Mouse (Mus musculus): ENCODE data around the gene Btg4. TPM values are rescaled to one million over a fixed set of nuclear protein-coding genes. Genes with fewer than 3 reads are reported as not detected.

The Btg4 gene
- polyA plus RNA-seq, 1 experiment from 2014 or later: not detected

DNA sequence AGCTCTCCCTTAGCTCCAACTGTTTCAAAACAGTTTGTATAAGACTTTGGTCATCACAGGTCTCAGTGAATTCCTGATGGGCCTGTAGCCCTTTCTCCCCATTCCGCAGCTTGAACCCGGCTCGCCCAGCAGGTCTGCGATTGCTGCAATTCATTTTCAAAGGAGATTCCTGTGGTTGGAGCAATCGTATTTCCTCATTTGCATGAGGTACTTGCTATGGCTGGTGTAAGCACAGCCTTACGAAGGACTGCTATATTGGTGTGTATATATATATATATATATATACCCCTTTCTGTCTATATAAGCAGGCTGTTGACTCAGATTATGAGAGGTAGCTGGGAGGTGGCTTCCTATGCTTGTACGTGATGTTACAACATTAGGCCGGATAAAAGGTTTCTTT, 28.4 kb upstream of the Btg4 start:
- H3K9ac ChIP-seq (ENCODE audit: low read depth, low read length): no peak overlapping the region
- no peak overlapping the region for H3K4me2 ChIP-seq (replicated peaks; ENCODE audit: low read depth, low read length)
- ATAC-seq (ENCODE audit: low FRiP score, low TSS enrichment): no peak
- no peak overlapping the region for H3K4me3 ChIP-seq (ENCODE audit: low read length)
- H3K36me3 ChIP-seq (ENCODE audit: control insufficient read depth, insufficient read depth, low read length): no peaks in the 10 kb centered on the region
- H3K9me3 ChIP-seq (ENCODE audit: control insufficient read depth, low read length): no peaks in the 10 kb centered on the region
- WGBS: 57% methylated on average over 8 of the region's 8 CpGs
- no peaks in the 10 kb centered on the region for H3K27me3 ChIP-seq (ENCODE audit: control insufficient read depth, insufficient read depth, low read length)
- no peaks in the 10 kb centered on the region for H3K4me1 ChIP-seq (ENCODE audit: control insufficient read depth, insufficient read depth, low read length)
- no peak overlapping the region for H3K27ac ChIP-seq (ENCODE audit: low read depth, low read length)

DNA sequence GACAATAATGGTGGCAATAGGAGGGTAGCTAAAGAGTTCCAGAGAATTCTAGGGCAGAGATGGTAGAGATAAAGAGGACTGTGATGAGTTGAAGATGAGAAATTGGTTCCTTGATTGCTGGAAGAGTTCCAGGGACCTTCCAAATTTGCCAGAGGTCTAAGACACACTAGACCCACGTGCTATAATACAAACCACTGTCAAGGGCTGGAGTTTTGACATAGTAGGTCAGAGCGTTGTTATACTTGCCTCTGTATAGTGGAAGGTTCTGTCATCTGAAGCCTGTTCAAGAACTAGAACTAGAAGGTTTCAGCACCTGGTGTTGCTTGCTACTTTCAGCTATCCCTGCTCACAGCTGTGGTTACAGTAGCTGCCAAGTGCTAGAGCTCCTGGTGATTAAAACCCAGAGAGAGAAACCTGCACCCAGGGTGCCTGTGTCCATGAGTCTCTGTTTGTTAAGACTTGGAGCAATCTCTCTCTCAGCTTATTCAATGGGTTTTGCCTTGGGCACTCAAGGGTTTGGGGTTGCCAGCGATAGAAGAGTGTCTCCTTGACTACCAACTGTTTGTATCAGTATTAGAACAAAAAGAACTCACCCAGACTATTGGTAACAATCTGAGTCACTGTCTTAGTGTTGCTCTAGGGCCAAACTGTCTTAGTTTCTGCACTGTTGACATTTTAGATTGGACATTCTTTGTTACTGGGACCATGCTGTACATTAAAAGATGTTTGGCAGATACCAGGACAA, 27.7 kb upstream of the Btg4 start:
- Histone ChIP-seq H3K36me3 (ENCODE audit: control insufficient read depth, insufficient read depth, low read length) (no peaks in the 10 kb centered on the region), H3K4me2 (replicated peaks; ENCODE audit: low read depth, low read length) (no peak overlapping the region), H3K9me3 (ENCODE audit: control insufficient read depth, low read length) (no peaks in the 10 kb centered on the region), H3K27me3 (ENCODE audit: control insufficient read depth, insufficient read depth, low read length) (no peaks in the 10 kb centered on the region), H3K4me3 (ENCODE audit: low read length) (no peak overlapping the region), H3K9ac (ENCODE audit: low read depth, low read length) (no peak overlapping the region), H3K4me1 (ENCODE audit: control insufficient read depth, insufficient read depth, low read length) (no peaks in the 10 kb centered on the region), H3K27ac (ENCODE audit: low read depth, low read length) (no peak overlapping the region)
- ATAC-seq (ENCODE audit: low FRiP score, low TSS enrichment): no peak
- 85% methylated on average over 3 of the region's 3 CpGs for WGBS

DNA sequence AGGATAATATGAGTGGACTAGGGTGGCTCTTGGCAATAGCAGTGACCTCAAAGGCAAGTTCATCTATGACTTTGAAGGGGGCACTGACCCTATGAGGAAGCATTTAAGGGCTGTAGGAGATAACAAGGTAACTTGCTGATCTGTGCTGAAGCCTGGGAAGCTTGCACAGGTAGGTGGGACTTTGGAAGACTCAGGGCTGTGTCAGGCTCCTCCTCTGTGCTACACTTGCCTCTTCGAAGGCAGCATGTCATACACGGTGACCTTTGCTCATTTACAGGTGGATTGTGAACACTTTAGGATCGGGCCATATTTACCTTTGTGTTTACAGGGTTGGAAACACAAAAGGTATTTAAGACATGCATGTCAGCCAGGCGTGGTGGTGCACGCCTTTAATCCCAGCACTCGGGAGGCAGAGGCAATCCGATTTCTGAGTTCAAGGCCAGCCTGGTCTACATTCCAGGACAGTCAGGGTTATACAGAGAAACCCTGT, 19.2 kb upstream of the Btg4 start:
- no peaks in the 10 kb centered on the region for H3K36me3 ChIP-seq (ENCODE audit: control insufficient read depth, insufficient read depth, low read length)
- H3K4me1 ChIP-seq (ENCODE audit: control insufficient read depth, insufficient read depth, low read length): no peaks in the 10 kb centered on the region
- no peak overlapping the region for H3K4me3 ChIP-seq (ENCODE audit: low read length)
- no peaks in the 10 kb centered on the region for H3K9me3 ChIP-seq (ENCODE audit: control insufficient read depth, low read length)
- 93% methylated on average over 7 of the region's 7 CpGs for WGBS
- no peak for ATAC-seq (ENCODE audit: low FRiP score, low TSS enrichment)
- H3K27me3 ChIP-seq (ENCODE audit: control insufficient read depth, insufficient read depth, low read length): no peaks in the 10 kb centered on the region
- no peak overlapping the region for H3K4me2 ChIP-seq (replicated peaks; ENCODE audit: low read depth, low read length)
- no peak overlapping the region for H3K27ac ChIP-seq (ENCODE audit: low read depth, low read length)
- no peak overlapping the region for H3K9ac ChIP-seq (ENCODE audit: low read depth, low read length)

DNA sequence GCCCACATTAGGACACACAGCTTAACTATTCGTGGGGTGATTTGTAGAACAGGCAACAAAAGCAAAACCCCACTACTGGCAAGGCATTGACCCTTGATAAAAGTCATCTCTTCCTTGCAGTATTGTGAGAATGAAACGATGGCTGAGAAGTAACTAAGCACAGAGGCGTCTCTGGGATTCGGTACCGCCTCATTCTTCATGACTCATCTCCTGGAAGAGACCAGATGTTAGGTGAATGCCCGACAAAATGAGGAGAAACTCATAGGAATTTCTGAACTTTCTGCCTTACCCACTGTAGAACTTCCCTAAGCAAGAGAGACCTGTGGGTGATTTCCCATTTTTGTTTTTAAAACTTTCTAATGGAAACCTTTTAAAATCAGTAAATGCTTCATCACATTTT, 18.6 kb upstream of the Btg4 start:
- Histone ChIP-seq H3K4me3 (ENCODE audit: low read length) (no peak overlapping the region), H3K4me1 (ENCODE audit: control insufficient read depth, insufficient read depth, low read length) (no peaks in the 10 kb centered on the region), H3K27me3 (ENCODE audit: control insufficient read depth, insufficient read depth, low read length) (no peaks in the 10 kb centered on the region), H3K4me2 (replicated peaks; ENCODE audit: low read depth, low read length) (no peak overlapping the region), H3K9ac (ENCODE audit: low read depth, low read length) (no peak overlapping the region), H3K27ac (ENCODE audit: low read depth, low read length) (no peak overlapping the region), H3K36me3 (ENCODE audit: control insufficient read depth, insufficient read depth, low read length) (no peaks in the 10 kb centered on the region), H3K9me3 (ENCODE audit: control insufficient read depth, low read length) (no peaks in the 10 kb centered on the region)
- WGBS: 82% methylated on average over 6 of the region's 6 CpGs
- no peak for ATAC-seq (ENCODE audit: low FRiP score, low TSS enrichment)

DNA sequence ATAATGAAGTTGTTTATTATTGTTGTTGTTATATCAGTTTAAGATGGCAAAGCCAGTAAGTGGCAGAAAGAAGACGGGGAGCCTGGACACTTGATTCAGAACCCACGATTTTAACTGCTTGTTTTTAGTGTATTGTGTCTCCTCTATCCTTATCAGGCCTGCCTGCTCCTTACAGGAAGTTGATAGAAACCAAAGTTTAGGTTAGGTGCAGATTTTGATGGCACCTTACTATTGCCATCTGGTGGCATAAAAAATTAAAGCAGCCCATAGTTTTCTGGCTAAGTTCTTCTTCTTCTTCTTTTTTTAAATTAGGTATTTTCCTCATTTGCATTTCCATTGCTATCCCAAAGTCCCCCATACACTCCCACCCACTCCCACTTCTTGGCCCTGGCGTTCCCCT, 8.5 kb upstream of the Btg4 start:
- 80% methylated on average over 3 of the region's 3 CpGs for WGBS
- no peak for ATAC-seq (ENCODE audit: low FRiP score, low TSS enrichment)

DNA sequence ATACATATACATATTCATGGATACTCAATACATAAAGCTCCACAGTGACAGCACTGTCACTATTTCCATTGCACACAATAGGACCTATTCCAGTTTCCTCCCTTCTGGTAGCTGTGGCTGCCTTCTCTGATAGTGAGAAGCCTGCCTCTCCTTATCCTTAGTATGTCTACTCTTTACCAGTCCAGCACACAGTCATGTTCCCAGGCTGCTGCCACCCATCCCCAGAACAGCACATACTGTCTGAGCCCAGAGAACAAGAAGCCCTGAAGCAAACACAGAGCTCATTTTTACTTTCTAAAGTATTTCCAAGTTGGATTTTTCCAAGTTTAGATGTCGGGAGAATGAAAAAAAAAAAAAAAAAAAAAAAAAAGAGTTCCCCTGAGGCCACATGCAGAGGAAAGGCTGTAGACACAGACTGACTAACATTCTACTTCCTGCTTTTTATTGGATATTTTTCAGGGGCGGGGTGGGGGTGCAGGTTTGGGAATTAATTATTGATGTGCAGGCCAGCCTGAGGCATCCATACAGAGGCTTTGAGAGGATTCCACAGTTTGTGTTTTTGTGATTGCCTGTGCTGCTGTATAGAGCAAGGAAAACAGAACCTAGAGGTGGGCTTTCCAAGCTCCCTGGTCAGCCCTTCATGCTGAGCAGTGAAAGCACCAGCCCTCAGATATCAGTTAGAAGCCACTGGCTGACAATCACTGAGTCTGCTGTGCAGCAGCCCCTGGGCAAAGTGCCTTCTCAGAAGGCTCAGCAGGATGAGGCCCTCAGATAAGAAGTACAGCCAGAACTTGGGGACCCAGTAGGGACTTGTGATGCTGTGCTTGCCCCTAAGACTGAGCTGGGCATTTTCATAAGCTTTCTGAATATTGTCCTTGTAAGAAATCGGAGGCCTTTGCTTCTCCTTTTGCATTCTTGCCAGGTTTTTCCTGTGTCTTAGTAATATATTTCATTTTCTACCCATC, 4.1 kb upstream of the Btg4 start:
- Histone ChIP-seq H3K9ac (ENCODE audit: low read depth, low read length) (no peak overlapping the region), H3K27me3 (ENCODE audit: control insufficient read depth, insufficient read depth, low read length) (no peaks in the 10 kb centered on the region), H3K9me3 (ENCODE audit: control insufficient read depth, low read length) (no peaks in the 10 kb centered on the region), H3K36me3 (ENCODE audit: control insufficient read depth, insufficient read depth, low read length) (no peaks in the 10 kb centered on the region), H3K4me1 (ENCODE audit: control insufficient read depth, insufficient read depth, low read length) (no peaks in the 10 kb centered on the region), H3K27ac (ENCODE audit: low read depth, low read length) (no peak overlapping the region), H3K4me2 (replicated peaks; ENCODE audit: low read depth, low read length) (no peak overlapping the region), H3K4me3 (ENCODE audit: low read length) (no peak overlapping the region)
- WGBS: 64% methylated on average over 3 of the region's 3 CpGs
- ATAC-seq (ENCODE audit: low FRiP score, low TSS enrichment): no peak

More for the DNA sequence above, 8.5 kb upstream of the Btg4 start:
- Histone ChIP-seq H3K4me2 (replicated peaks; ENCODE audit: low read depth, low read length) (no peak overlapping the region), H3K4me1 (ENCODE audit: control insufficient read depth, insufficient read depth, low read length) (no peaks in the 10 kb centered on the region), H3K36me3 (ENCODE audit: control insufficient read depth, insufficient read depth, low read length) (no peaks in the 10 kb centered on the region), H3K9ac (ENCODE audit: low read depth, low read length) (no peak overlapping the region), H3K9me3 (ENCODE audit: control insufficient read depth, low read length) (no peaks in the 10 kb centered on the region), H3K4me3 (ENCODE audit: low read length) (no peak overlapping the region), H3K27me3 (ENCODE audit: control insufficient read depth, insufficient read depth, low read length) (no peaks in the 10 kb centered on the region), H3K27ac (ENCODE audit: low read depth, low read length) (no peak overlapping the region)

DNA sequence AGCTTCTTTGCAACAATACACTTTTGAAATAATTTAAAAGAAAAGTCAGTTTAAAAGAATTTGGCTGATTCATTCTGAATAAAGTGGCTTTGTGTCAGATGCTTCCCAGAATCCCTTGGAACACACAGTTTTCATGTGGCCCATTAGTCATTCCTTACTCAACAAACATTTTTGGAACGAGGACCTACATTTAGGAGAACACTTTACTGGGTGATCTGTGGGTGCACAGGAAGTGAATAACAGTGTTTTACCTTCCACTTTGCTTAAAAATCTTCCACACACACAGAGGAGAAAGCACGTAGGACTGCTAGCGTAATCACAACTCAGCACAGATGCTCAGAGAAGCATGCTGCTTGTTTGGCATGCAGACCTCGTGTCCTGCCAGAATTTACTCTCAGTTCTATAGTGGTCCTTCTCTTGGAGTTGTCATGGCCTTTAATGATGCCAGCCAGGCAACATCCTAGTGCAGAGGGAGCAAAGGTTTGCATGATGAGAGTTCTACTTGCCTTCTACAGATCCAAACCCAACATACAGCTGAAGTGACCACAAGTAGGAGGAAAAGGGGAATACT, 1.7 kb upstream of the Btg4 start:
- Histone ChIP-seq H3K27me3 (ENCODE audit: control insufficient read depth, insufficient read depth, low read length) (no peaks in the 10 kb centered on the region), H3K36me3 (ENCODE audit: control insufficient read depth, insufficient read depth, low read length) (no peaks in the 10 kb centered on the region), H3K9ac (ENCODE audit: low read depth, low read length) (no peak overlapping the region), H3K27ac (ENCODE audit: low read depth, low read length) (no peak overlapping the region), H3K4me3 (ENCODE audit: low read length) (no peak overlapping the region), H3K9me3 (ENCODE audit: control insufficient read depth, low read length) (no peaks in the 10 kb centered on the region), H3K4me2 (replicated peaks; ENCODE audit: low read depth, low read length) (no peak overlapping the region), H3K4me1 (ENCODE audit: control insufficient read depth, insufficient read depth, low read length) (no peaks in the 10 kb centered on the region)
- WGBS: 81% methylated on average over 4 of the region's 4 CpGs
- ATAC-seq (ENCODE audit: low FRiP score, low TSS enrichment): no peak

DNA sequence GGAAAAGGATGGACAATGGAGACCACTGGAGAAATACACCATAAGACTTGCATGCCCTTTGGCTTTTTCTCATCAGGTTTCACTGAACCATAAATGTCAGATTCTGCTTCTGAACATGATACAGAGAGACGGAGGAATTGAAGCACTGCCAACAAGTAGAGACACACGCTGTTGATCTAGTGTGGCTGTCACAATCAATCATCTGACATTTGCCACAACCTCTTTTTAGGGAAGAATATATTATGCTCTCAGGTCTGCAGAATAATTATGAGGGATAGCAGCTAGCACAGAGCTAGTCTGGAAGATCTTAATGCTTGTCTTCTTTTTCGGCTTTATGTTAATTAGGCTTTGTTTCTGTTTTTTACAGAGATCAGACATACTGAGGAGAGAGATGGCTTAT, 7.5 kb downstream of the Btg4 start:
- H3K27ac ChIP-seq (ENCODE audit: low read depth, low read length): no peak overlapping the region
- H3K9me3 ChIP-seq (ENCODE audit: control insufficient read depth, low read length): no peaks in the 10 kb centered on the region
- no peak overlapping the region for H3K4me2 ChIP-seq (replicated peaks; ENCODE audit: low read depth, low read length)
- H3K27me3 ChIP-seq (ENCODE audit: control insufficient read depth, insufficient read depth, low read length): no peaks in the 10 kb centered on the region
- no peaks in the 10 kb centered on the region for H3K4me1 ChIP-seq (ENCODE audit: control insufficient read depth, insufficient read depth, low read length)
- no peak overlapping the region for H3K4me3 ChIP-seq (ENCODE audit: low read length)
- no peak overlapping the region for H3K9ac ChIP-seq (ENCODE audit: low read depth, low read length)
- no peaks in the 10 kb centered on the region for H3K36me3 ChIP-seq (ENCODE audit: control insufficient read depth, insufficient read depth, low read length)
- 39% methylated on average over 3 of the region's 3 CpGs for WGBS
- no peak for ATAC-seq (ENCODE audit: low FRiP score, low TSS enrichment)
